In the genomic region with DNA sequence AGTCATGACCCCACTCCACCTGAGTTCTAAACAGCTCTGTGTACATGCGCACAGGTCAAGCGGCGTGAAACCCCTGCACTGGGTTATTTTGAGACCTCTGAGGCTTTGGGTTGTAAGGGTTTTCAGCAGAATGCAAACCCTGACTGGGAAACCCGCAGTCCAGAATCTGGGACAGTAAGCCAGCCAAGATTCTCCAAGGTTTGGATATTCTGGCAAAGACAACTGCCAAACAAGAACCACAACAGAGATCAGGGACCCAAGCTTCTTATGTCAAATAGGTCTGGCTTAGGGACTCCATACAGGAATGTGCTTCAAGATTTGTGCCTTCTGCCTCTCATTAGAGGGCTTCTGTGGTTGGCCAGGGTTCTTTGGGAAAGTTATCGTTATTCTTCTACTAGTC, we compare ENCODE assay signal across 23 mouse cellular contexts. TPM values are rescaled to one million over a fixed set of nuclear protein-coding genes. Genes with fewer than 3 reads are reported as not detected.
A peak's percentile ranks its signal among the peaks of the same experiment; 100 is the strongest.
DNase-seq lines count a peak whose midpoint lies in the region; ATAC-seq and TF ChIP-seq lines count a peak whose summit lies in the region.
"Had no signal": no experiment of that assay in that cellular context is flagged by ENCODE, and none has a peak within 500 bp of the region (broad histone marks: within the 10 kb centered on the region; RNA-seq: fewer than 3 reads in every experiment).

No protein-coding gene starts in this region.

- no peak for TF ChIP-seq CTCF in cerebellum, adult 2 months (IDR thresholded peaks at IDR 0.05; ENCODE audit: borderline replicate concordance, insufficient read depth, low read depth, low read length)

- no peak overlapping the region for H3K4me2 ChIP-seq in liver, embryonic 12.5 days
- H3K4me2 ChIP-seq in liver, embryonic 11.5 days, result no peak overlapping the region
- no peak overlapping the region for H3K4me2 ChIP-seq in liver, embryonic 16.5 days (ENCODE audit: low read depth, low read length)
- no peak overlapping the region for H3K4me2 ChIP-seq in midbrain, embryonic 14.5 days (ENCODE audit: low read length)
- H3K4me2 ChIP-seq: embryonic facial prominence, embryonic 12.5 days; forebrain, embryonic 15.5 days; heart, embryonic 13.5 days; hindbrain, embryonic 15.5 days had no signal

- TF ChIP-seq POLR2A in cerebellum, adult 2 months (IDR thresholded peaks at IDR 0.05; ENCODE audit: borderline replicate concordance, insufficient read depth, low read length), result no peak

- H3K9ac ChIP-seq in liver, embryonic 12.5 days, result no peak overlapping the region; the same call in 1 of the 2 replicates
- no peak overlapping the region for H3K9ac ChIP-seq in liver, embryonic 11.5 days (ENCODE audit: low read depth, low read length)
- no peak overlapping the region for H3K9ac ChIP-seq in liver, embryonic 16.5 days (ENCODE audit: low read depth, low read length)
- no peak overlapping the region for H3K9ac ChIP-seq in midbrain, embryonic 14.5 days (replicated peaks; ENCODE audit: low read length)
- H3K9ac ChIP-seq: embryonic facial prominence, embryonic 12.5 days; forebrain, embryonic 15.5 days; heart, embryonic 13.5 days; hindbrain, embryonic 15.5 days had no signal

- no peaks in the 10 kb centered on the region for H3K27me3 ChIP-seq in cerebellum, adult 2 months (ENCODE audit: control insufficient read depth, insufficient read depth, low read length)
- H3K27me3 ChIP-seq in liver, embryonic 12.5 days (replicated peaks), result no peaks in the 10 kb centered on the region
- no peaks in the 10 kb centered on the region for H3K27me3 ChIP-seq in liver, embryonic 11.5 days (replicated peaks; ENCODE audit: control insufficient read depth, insufficient read depth, low read length)
- H3K27me3 ChIP-seq in liver, embryonic 16.5 days (ENCODE audit: control insufficient read depth, insufficient read depth, low read depth, low read length), result no peaks in the 10 kb centered on the region
- no peaks in the 10 kb centered on the region for H3K27me3 ChIP-seq in midbrain, embryonic 14.5 days (ENCODE audit: control insufficient read depth, insufficient read depth, low read length)
- H3K27me3 ChIP-seq: embryonic facial prominence, embryonic 12.5 days; forebrain, embryonic 15.5 days; heart, embryonic 13.5 days; hindbrain, embryonic 15.5 days; Patski had no signal

- intact Hi-C loops in left cerebral cortex, postnatal 25 days (cut with DNase I), result no loop called here

- no peaks in the 10 kb centered on the region for H3K9me3 ChIP-seq in liver, embryonic 12.5 days (replicated peaks)
- H3K9me3 ChIP-seq in liver, embryonic 11.5 days (ENCODE audit: control insufficient read depth, low read length), result no peaks in the 10 kb centered on the region
- no peaks in the 10 kb centered on the region for H3K9me3 ChIP-seq in liver, embryonic 16.5 days (replicated peaks; ENCODE audit: control insufficient read depth, low read length)
- H3K9me3 ChIP-seq in midbrain, embryonic 14.5 days (ENCODE audit: control insufficient read depth, low read length), result no peaks in the 10 kb centered on the region
- H3K9me3 ChIP-seq: embryonic facial prominence, embryonic 12.5 days; forebrain, embryonic 15.5 days; heart, embryonic 13.5 days; hindbrain, embryonic 15.5 days had no signal

- no peak for DNase-seq in cerebellum, adult 2 months
- no peak for DNase-seq in liver, embryonic 11.5 days (ENCODE audit: low spot score)
- peak; percentile 46 for DNase-seq in brain, adult 2 months (ENCODE audit: low read depth, low spot score)
- no peak for DNase-seq in midbrain, embryonic 14.5 days
- no peak for DNase-seq in left cerebral cortex, postnatal 25 days (ENCODE audit: low spot score in 2 of 2)
- DNase-seq: adrenal gland, adult 2 months; adrenal gland, postnatal 25 days; B cell, adult 2 months; cerebellum, adult 11 months; cerebellum, adult 9-10 months; cerebellum, postnatal 25 days; gastrocnemius, postnatal 10 days; heart, postnatal 36 days had no signal

- ATAC-seq in cerebellum, adult (ENCODE audit: insufficient number of reproducible peaks, low FRiP score, low TSS enrichment), result no peak
- ATAC-seq in liver, embryonic 12.5 days, result no peak
- no peak for ATAC-seq in liver, embryonic 11.5 days (replicated peaks; ENCODE audit: low FRiP score)
- no peak for ATAC-seq in liver, embryonic 16.5 days (ENCODE audit: low read depth)
- no peak for ATAC-seq in midbrain, embryonic 14.5 days (ENCODE audit: low FRiP score, low TSS enrichment)
- ATAC-seq: activated CD4-positive, CD25-positive, alpha-beta regulatory T cell, adult 4 months; CD4-positive, CD25-positive, alpha-beta regulatory T cell, adult 4 months; forebrain, embryonic 15.5 days; Patski had no signal

- 0 out of 2 replicates have a peak overlapping the region, but pooled peaks have one; percentile 11 for H3K27ac ChIP-seq in cerebellum, adult 2 months (ENCODE audit: insufficient read depth, low read length)
- H3K27ac ChIP-seq in liver, embryonic 12.5 days, result peak overlapping the region; percentile 53
- H3K27ac ChIP-seq in liver, embryonic 11.5 days (ENCODE audit: low read depth, low read length), result no peak overlapping the region
- H3K27ac ChIP-seq in liver, embryonic 16.5 days (ENCODE audit: low read length), result peak overlapping the region; percentile 11
- no peak overlapping the region for H3K27ac ChIP-seq in midbrain, embryonic 14.5 days (replicated peaks; ENCODE audit: low read depth, low read length)
- H3K27ac ChIP-seq: embryonic facial prominence, embryonic 12.5 days; forebrain, embryonic 15.5 days; heart, embryonic 13.5 days; hindbrain, embryonic 15.5 days had no signal

- no peak overlapping the region for H3K4me3 ChIP-seq in cerebellum, adult 2 months (replicated peaks; ENCODE audit: insufficient read depth, low read depth, low read length)
- H3K4me3 ChIP-seq in liver, embryonic 12.5 days, result no peak overlapping the region
- H3K4me3 ChIP-seq in liver, embryonic 11.5 days (ENCODE audit: low read depth, low read length), result no peak overlapping the region
- H3K4me3 ChIP-seq in liver, embryonic 16.5 days (ENCODE audit: low read depth, low read length), result no peak overlapping the region
- H3K4me3 ChIP-seq in midbrain, embryonic 14.5 days (replicated peaks; ENCODE audit: low read depth, low read length), result no peak overlapping the region
- H3K4me3 ChIP-seq: embryonic facial prominence, embryonic 12.5 days; forebrain, embryonic 15.5 days; heart, embryonic 13.5 days; hindbrain, embryonic 15.5 days had no signal

- peaks cover 95% of the 10 kb centered on the region for H3K36me3 ChIP-seq in liver, embryonic 12.5 days
- H3K36me3 ChIP-seq in liver, embryonic 11.5 days (ENCODE audit: control insufficient read depth, insufficient read depth, low read length), result peaks cover 10% of the 10 kb centered on the region; the same call in 1 of the 2 replicates
- H3K36me3 ChIP-seq in liver, embryonic 16.5 days (ENCODE audit: control insufficient read depth, insufficient read depth), result peaks cover 66% of the 10 kb centered on the region
- no peaks in the 10 kb centered on the region for H3K36me3 ChIP-seq in midbrain, embryonic 14.5 days (ENCODE audit: control insufficient read depth, insufficient read depth, low read length)
- H3K36me3 ChIP-seq: forebrain, embryonic 15.5 days; hindbrain, embryonic 15.5 days had no signal

- H3K4me1 ChIP-seq in cerebellum, adult 2 months (ENCODE audit: control insufficient read depth, insufficient read depth, low read length), result peaks cover 80% of the 10 kb centered on the region
- peaks cover 97% of the 10 kb centered on the region for H3K4me1 ChIP-seq in liver, embryonic 12.5 days
- H3K4me1 ChIP-seq in liver, embryonic 11.5 days (replicated peaks; ENCODE audit: control insufficient read depth, insufficient read depth, low read length), result peaks cover 46% of the 10 kb centered on the region
- peaks cover 74% of the 10 kb centered on the region for H3K4me1 ChIP-seq in liver, embryonic 16.5 days (ENCODE audit: control insufficient read depth, low read depth, low read length)
- no peaks in the 10 kb centered on the region for H3K4me1 ChIP-seq in midbrain, embryonic 14.5 days (ENCODE audit: control insufficient read depth, insufficient read depth, low read length)

- WGBS in cerebellum, adult 2 months, result 12% methylated on average over 5 of the region's 5 CpGs
- WGBS in liver, embryonic 12.5 days (ENCODE audit: insufficient replicate concordance), result 96% methylated on average over 5 of the region's 5 CpGs
- 89% methylated on average over 5 of the region's 5 CpGs for WGBS in liver, embryonic 11.5 days
- 85% methylated on average over 5 of the region's 5 CpGs for WGBS in liver, embryonic 16.5 days (ENCODE audit: insufficient replicate concordance)
- WGBS in midbrain, embryonic 14.5 days, result 97% methylated on average over 5 of the region's 5 CpGs

RNA-seq across cellular contexts. Expression of a gene that starts 21.8 kb away (rescaled TPM):
- 50.5 and 59.9 TPM in 2 replicates for polyA plus RNA-seq in cerebellum, adult 2 months (2012; rRNA removed)
- polyA plus RNA-seq in liver, embryonic 12.5 days (2016; fragmentation: Nextera tagmentation; extraction: Ambion mirVana), result 16.9 and 17.9 TPM in 2 replicates
- 11.7 and 12.3 TPM in 2 replicates for polyA plus RNA-seq in liver, embryonic 11.5 days (2014; fragmentation: Nextera tagmentation; extraction: Ambion mirVana)
- 12.7 and 13.7 TPM in 2 replicates for polyA plus RNA-seq in liver, embryonic 16.5 days (2015; fragmentation: Nextera tagmentation; extraction: Ambion mirVana)
- 6.0 and 8.3 TPM in 2 replicates for polyA plus RNA-seq in midbrain, embryonic 14.5 days (2014; fragmentation: Nextera tagmentation; extraction: Ambion mirVana)
- 10 to 100 TPM; 65.4 to 73.7 TPM for total RNA-seq in left cerebral cortex, postnatal 25 days (2021)

Comparison
In these comparisons a context has a peak if more than half of its experiments do, and no peak if none do; other contexts are left out.
1. H3K27ac ChIP-seq: peak in cerebellum, adult 2 months (single experiment), liver, embryonic 12.5 days (single experiment) and liver, embryonic 16.5 days (single experiment); none in liver, embryonic 11.5 days (single experiment) and midbrain, embryonic 14.5 days (single experiment).